Mouse (Mus musculus): Measurements from ENCODE around the gene Mettl6. TPM values are rescaled to one million over a fixed set of nuclear protein-coding genes. Genes with fewer than 3 reads are reported as not detected.
"Not testable (repeated sequence)": the region's sequence is repeated elsewhere in the genome, so short reads cannot be mapped to it uniquely, and the experiment has no call there.

The Mettl6 gene
- polyA plus RNA-seq, 1 experiment from 2014 or later = 38.7 TPM

DNA sequence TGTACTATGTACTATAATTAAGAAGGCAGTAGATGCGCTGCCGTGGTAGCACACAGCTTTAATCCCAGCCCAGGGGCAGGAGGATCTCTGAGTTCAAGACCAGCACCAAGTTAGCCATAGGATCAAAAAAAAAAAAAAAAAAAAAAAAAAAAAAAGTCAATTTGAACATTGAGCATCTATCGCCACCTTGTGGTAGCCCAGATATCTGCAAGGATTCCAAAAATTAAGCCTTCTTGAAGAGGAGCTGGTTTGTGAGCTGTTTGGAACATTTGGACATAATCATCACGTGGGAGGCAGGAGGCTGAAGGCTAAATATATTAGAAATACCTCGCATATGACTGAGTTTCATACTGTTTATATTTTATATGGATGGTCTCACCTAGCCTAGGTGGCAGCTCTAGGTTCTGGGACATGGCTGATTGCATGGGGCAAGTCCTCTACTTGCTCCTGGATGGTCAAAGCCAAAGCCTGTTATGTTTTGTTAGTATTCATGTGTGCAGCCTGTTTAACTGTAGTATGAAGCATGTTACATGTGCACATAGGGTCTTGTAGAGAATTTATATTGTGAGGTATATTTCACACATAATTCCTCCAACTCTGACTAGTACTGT lies 22.3 kb downstream of the Mettl6 start:
- Histone ChIP-seq H3K27me3 (replicated peaks) (no peaks in the 10 kb centered on the region), H3K4me2 (no peak overlapping the region), H3K9me3 (no peaks in the 10 kb centered on the region), H3K4me1 (no peaks in the 10 kb centered on the region), H3K27ac (replicated peaks) (no peak overlapping the region), H3K36me3 (peaks cover 10% of the 10 kb centered on the region; the same call in 1 of the 2 replicates), H3K9ac (no peak overlapping the region), H3K4me3 (no peak overlapping the region)
- 5% methylated on average over 5 of the region's 5 CpGs for WGBS
- ATAC-seq (ENCODE audit: extremely low read depth, insufficient number of reproducible peaks, low FRiP score, low TSS enrichment) = no peak

DNA sequence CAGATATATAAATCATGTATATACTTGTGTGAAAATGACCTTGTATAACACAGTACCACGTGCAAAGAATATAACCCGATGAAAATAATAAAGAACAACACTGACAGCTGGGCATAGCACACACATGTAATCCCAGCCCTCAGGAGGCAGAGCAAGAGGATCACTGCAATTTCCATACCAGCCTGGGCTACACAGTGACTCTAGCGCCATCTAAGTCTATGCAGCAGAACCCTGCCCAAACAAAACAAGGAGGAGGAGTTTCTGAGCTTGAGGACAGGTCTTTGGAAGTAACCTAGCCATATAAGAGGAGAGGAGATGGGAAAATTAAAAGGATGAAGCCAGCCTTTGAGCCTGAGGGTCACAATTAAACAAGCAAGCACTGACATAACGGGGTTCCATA lies 25.1 kb downstream of the Mettl6 start:
- H3K36me3 ChIP-seq = 0 out of 2 replicates have a peak, but pooled peaks cover 3% of the 10 kb centered on the region
- H3K27me3 ChIP-seq (replicated peaks) = no peaks in the 10 kb centered on the region
- no peak overlapping the region for H3K4me2 ChIP-seq
- no peak overlapping the region for H3K9ac ChIP-seq
- H3K4me3 ChIP-seq = no peak overlapping the region
- H3K4me1 ChIP-seq = peaks cover 9% of the 10 kb centered on the region; the same call in 1 of the 2 replicates
- H3K9me3 ChIP-seq = no peaks in the 10 kb centered on the region
- no peak overlapping the region for H3K27ac ChIP-seq (replicated peaks)
- WGBS = 54% methylated on average over 4 of the region's 4 CpGs
- ATAC-seq (ENCODE audit: extremely low read depth, insufficient number of reproducible peaks, low FRiP score, low TSS enrichment) = no peak

DNA sequence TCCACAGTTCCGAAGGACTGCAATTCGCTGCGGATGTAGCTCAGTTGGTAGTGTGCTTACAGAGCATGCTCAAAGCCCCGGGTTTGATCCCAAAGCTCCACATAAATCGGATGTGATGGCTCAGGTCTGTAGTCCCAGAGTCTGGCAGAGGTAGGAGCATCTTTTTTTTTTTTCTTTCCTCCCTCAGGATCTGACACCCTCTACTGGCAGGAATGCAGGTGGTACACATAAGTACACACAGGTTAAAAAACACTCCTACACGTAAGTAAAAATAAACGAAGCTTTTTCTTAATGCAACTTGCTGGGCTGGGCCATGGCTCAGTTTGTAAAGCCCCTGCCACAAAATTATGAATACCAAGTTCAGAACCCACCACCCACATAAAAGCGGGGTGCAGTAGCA lies 30.7 kb downstream of the Mettl6 start:
- H3K27me3 ChIP-seq (replicated peaks) = no peaks in the 10 kb centered on the region
- no peak overlapping the region for H3K27ac ChIP-seq (replicated peaks)
- no peak for ATAC-seq (ENCODE audit: extremely low read depth, insufficient number of reproducible peaks, low FRiP score, low TSS enrichment)
- H3K4me1 ChIP-seq = peaks cover 9% of the 10 kb centered on the region; the same call in 1 of the 2 replicates
- H3K9ac ChIP-seq = no peak overlapping the region
- no peak overlapping the region for H3K4me3 ChIP-seq
- no peak overlapping the region for H3K4me2 ChIP-seq
- no peaks in the 10 kb centered on the region for H3K36me3 ChIP-seq
- no peaks in the 10 kb centered on the region for H3K9me3 ChIP-seq
- 54% methylated on average over 8 of the region's 8 CpGs for WGBS

DNA sequence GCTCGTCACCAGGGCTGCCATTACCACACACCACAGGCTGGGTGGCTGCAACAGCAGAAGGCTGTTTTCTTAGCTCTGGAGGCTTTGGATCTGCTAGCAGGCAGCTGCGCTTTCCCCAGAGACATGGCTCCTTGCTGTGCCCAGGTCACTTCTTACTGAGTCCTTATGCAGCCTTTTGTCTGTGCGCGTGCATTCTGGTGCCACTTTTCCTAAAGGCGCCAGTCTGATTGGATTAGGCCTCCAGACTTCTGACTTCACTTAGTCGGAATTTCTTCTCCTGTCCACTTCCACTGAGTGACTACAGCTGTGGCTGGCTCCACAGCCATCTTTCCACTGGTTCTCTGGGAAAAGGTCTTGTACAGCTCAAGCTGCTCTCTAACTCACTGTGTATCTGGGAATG lies 32.0 kb downstream of the Mettl6 start:
- no peak overlapping the region for H3K9ac ChIP-seq
- H3K36me3 ChIP-seq = no peaks in the 10 kb centered on the region
- ATAC-seq (ENCODE audit: extremely low read depth, insufficient number of reproducible peaks, low FRiP score, low TSS enrichment) = no peak
- peak overlapping the region; percentile 83 for H3K27ac ChIP-seq (replicated peaks)
- no peaks in the 10 kb centered on the region for H3K27me3 ChIP-seq (replicated peaks)
- H3K9me3 ChIP-seq = no peaks in the 10 kb centered on the region
- H3K4me2 ChIP-seq = 0 out of 2 replicates have a peak overlapping the region, but pooled peaks have one; percentile 8
- H3K4me3 ChIP-seq = no peak overlapping the region
- H3K4me1 ChIP-seq = peaks cover 11% of the 10 kb centered on the region; the same call in 1 of the 2 replicates
- 67% methylated on average over 6 of the region's 6 CpGs for WGBS

DNA sequence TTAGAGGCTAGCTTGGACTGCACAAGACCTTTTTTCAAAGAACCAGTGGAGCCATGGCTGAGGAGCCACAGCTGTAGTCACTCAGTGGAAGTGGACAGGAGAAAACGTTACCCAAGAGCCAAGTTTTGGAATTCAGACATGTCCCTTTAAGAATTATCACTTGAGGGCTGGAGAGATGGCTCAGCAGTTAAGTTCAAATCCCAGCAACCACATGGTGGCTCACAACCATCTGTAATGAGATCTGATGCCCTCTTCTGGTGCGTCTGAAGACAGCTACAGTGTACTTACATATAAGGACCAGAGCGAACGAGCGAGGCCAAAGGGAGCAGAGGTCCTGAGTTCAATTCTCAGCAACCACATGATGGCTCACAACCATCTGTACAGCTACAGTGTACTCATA lies 32.6 kb downstream of the Mettl6 start:
- not testable (repeated sequence) for H3K4me3 ChIP-seq; H3K9me3 ChIP-seq; H3K36me3 ChIP-seq; ATAC-seq (ENCODE audit: extremely low read depth, insufficient number of reproducible peaks, low FRiP score, low TSS enrichment); H3K9ac ChIP-seq; H3K4me2 ChIP-seq; H3K27me3 ChIP-seq (replicated peaks); H3K27ac ChIP-seq (replicated peaks)
- peaks cover 15% of the 10 kb centered on the region; the same call in 1 of the 2 replicates for H3K4me1 ChIP-seq
- WGBS = 81% methylated on average over 5 of the region's 5 CpGs

DNA sequence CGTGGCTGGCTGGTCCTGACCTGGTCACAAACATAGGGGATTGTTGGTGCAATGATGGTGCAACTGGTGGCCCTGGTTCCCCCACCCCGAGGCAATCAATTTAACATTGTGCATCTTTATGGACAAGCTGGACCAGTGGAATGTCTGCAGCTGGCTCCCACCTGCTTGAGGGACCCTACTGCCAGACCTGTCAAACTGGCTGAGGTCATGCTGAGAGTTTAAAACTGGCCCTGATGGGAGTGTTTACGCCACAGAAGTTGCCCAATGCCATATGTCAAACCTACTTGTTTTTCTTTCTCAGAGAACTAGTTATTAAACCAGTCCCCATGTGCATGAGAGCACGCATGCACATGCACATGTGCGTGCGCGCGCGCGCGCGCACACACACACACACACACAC lies 36.8 kb downstream of the Mettl6 start:
- no peak for ATAC-seq (ENCODE audit: extremely low read depth, insufficient number of reproducible peaks, low FRiP score, low TSS enrichment)

DNA sequence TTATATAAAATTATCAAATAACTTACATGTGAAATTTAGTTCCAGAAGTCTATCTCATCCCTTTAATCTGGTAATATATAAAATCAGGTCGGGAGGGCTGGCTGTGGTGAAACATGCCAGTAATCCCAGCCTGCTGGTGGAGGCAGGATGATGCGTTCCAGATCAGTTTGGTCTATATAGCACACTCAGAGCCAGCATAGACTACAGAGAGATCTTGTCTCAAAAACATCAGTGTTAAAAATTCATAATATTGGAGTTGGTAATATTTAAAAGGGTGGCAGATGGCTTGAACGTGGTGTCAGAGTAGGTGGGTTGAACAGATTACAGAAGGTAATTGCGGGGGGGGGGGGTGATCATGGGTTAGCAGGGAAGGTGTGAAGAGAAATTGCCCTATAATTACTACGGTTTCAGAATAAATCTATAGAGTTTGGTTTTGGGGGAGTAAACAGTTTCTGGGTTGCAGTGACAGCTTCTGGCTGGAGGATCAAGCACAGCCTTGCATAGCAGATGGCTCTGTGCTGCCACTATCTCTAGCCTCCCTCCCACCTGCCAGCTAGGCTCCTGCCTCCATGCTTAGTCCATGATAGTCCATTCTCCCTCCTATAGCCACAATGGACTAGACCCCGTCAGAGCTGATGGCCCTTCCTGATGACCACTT lies 38.6 kb downstream of the Mettl6 start:
- no peak overlapping the region for H3K4me3 ChIP-seq
- no peaks in the 10 kb centered on the region for H3K27me3 ChIP-seq (replicated peaks)
- WGBS = 74% methylated on average over 6 of the region's 6 CpGs
- no peaks in the 10 kb centered on the region for H3K9me3 ChIP-seq
- H3K4me2 ChIP-seq = no peak overlapping the region
- H3K4me1 ChIP-seq = peaks cover 6% of the 10 kb centered on the region; the same call in 1 of the 2 replicates
- no peak; the same call in 1 of the 2 replicates for ATAC-seq (ENCODE audit: extremely low read depth, insufficient number of reproducible peaks, low FRiP score, low TSS enrichment)
- H3K36me3 ChIP-seq = no peaks in the 10 kb centered on the region
- no peak overlapping the region for H3K27ac ChIP-seq (replicated peaks)
- no peak overlapping the region for H3K9ac ChIP-seq

More for the DNA sequence above, 36.8 kb downstream of the Mettl6 start:
- Histone ChIP-seq H3K9me3 (no peaks in the 10 kb centered on the region), H3K27me3 (replicated peaks) (no peaks in the 10 kb centered on the region), H3K4me3 (no peak overlapping the region), H3K4me2 (no peak overlapping the region), H3K9ac (no peak overlapping the region), H3K4me1 (peaks cover 6% of the 10 kb centered on the region; the same call in 1 of the 2 replicates), H3K36me3 (no peaks in the 10 kb centered on the region), H3K27ac (replicated peaks) (no peak overlapping the region)
- WGBS = 87% methylated on average over 12 of the region's 12 CpGs

DNA sequence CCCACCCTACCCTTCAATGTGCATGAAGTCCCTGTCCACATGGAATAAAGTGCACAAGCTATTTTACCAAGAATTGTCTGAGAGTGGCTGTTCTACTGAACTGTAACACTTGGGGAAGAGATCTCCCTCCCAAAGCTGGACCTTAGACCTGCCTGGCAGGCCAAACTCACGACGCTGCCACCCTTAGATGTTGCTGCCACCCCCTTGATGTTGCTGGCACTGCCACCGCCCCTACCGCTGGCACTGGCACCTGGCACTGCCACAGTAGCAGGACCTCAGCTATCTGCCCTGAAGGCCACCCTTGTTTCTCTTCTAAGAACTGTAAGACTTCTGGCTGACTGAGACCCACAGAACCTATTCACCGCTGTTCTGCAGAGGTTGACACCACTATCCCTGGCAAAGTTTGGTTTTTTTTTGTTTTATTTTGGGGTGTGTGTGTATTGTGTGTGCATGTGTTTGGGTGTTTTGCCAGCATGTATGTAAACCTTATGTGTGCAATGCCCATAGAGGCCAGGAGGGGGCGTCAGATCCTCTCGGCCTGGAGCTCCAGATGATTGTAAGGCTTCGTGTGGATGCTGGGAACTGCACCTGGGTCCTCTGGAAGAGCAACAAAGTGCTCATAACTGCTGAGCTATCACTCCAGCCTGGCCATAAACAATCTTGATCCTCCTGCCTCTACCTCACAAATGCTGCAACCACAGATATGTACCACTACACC lies 39.8 kb downstream of the Mettl6 start:
- ATAC-seq (ENCODE audit: extremely low read depth, insufficient number of reproducible peaks, low FRiP score, low TSS enrichment) = no peak
- Histone ChIP-seq H3K9me3 (no peaks in the 10 kb centered on the region), H3K4me2 (no peak overlapping the region), H3K36me3 (no peaks in the 10 kb centered on the region), H3K27ac (replicated peaks) (no peak overlapping the region), H3K9ac (no peak overlapping the region), H3K4me1 (peaks cover 6% of the 10 kb centered on the region; the same call in 1 of the 2 replicates), H3K4me3 (no peak overlapping the region), H3K27me3 (replicated peaks) (no peaks in the 10 kb centered on the region)
- WGBS = 81% methylated on average over 8 of the region's 8 CpGs

DNA sequence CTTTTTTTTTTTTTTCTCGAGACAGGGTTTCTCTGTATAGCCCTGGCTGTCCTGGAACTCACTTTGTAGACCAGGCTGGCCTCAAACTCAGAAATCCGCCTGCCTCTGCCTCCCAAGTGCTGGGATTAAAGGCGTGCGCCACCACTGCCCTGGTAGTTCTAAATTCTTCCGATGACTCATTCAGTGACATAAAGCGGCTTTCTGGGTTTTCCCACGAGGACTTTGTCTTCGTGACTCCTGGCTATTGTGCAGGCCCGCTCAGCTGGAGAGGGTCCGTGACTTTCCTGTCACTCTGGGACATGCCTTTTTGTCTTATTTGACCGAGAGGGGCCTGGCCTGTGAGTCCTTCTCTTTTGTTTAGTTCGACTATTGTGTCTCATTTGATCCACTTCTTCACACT lies 40.9 kb downstream of the Mettl6 start:
- not testable (repeated sequence) for H3K4me3 ChIP-seq; H3K9me3 ChIP-seq; H3K9ac ChIP-seq; H3K36me3 ChIP-seq; H3K4me1 ChIP-seq; H3K27ac ChIP-seq (replicated peaks); H3K27me3 ChIP-seq (replicated peaks); H3K4me2 ChIP-seq; ATAC-seq (ENCODE audit: extremely low read depth, insufficient number of reproducible peaks, low FRiP score, low TSS enrichment)
- 80% methylated on average over 12 of the region's 12 CpGs for WGBS

DNA sequence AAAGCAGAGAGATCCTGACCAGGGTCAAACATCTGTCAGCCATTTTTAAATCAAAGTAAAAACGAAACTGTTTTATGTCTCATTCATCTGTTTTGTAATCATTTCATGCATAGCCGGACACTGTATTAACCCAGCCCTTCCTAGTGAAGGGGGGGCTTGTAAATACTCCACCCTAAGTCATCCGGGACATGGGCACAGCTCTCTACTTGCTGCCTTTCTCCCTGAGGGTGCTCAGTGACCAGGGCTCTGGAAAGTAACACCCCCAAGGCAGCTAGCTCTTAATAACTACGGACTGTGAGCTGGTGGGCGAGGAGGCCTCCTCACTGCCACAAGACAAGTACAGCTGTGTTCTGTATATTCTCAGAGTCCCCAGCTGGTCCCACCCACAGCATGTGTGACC lies 45.8 kb downstream of the Mettl6 start:
- Histone ChIP-seq H3K4me2 (no peak overlapping the region), H3K36me3 (no peaks in the 10 kb centered on the region), H3K4me3 (no peak overlapping the region), H3K9ac (no peak overlapping the region), H3K9me3 (no peaks in the 10 kb centered on the region), H3K4me1 (peaks cover 10% of the 10 kb centered on the region), H3K27me3 (replicated peaks) (no peaks in the 10 kb centered on the region), H3K27ac (replicated peaks) (peak overlapping the region; percentile 41)
- WGBS = 72% methylated on average over 5 of the region's 5 CpGs
- no peak for ATAC-seq (ENCODE audit: extremely low read depth, insufficient number of reproducible peaks, low FRiP score, low TSS enrichment)

DNA sequence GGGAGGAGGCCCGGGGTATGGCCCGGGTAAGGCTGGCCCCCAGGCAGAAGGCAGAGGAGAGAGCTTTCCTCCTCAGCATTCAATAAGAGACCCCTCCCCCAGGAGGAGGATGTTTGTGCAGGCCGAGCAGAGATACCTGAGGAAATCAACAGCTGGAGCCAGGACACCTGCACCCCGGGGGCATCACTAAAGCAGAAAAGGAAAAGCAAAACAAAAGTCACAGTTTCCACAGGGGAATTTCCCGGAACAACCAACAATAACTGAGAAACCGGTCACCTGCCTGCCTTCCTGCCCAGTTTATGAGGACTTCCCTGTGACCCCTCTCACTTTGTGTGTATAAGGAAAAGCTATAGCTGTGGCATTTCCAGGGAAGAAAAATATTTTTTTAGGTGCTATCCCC lies 51.2 kb downstream of the Mettl6 start:
- H3K4me1 ChIP-seq = peaks cover 7% of the 10 kb centered on the region
- H3K9ac ChIP-seq = no peak overlapping the region
- no peaks in the 10 kb centered on the region for H3K36me3 ChIP-seq
- H3K4me2 ChIP-seq = no peak overlapping the region
- no peak overlapping the region for H3K4me3 ChIP-seq
- no peak overlapping the region for H3K27ac ChIP-seq (replicated peaks)
- H3K9me3 ChIP-seq = no peaks in the 10 kb centered on the region
- 65% methylated on average over 6 of the region's 6 CpGs for WGBS
- no peak for ATAC-seq (ENCODE audit: extremely low read depth, insufficient number of reproducible peaks, low FRiP score, low TSS enrichment)
- H3K27me3 ChIP-seq (replicated peaks) = peaks cover 5% of the 10 kb centered on the region; the same call in 1 of the 2 replicates
